Mouse (Mus musculus) MEL (cell line): ENCODE results near the gene Tnf.

Experiments used
- NELFE ChIP-seq: IDR thresholded peaks from 2 replicates; pipeline ENCODE4 v1.6.1; 2011; ENCODE audit warnings: low read depth, low read length, improper control_type of control experiment
- RCOR1 ChIP-seq: IDR thresholded peaks from 2 replicates; pipeline ENCODE4 v1.6.1; 2012; ENCODE audit warnings: low read depth, mild to moderate bottlenecking, inconsistent platforms, low read length, improper control_type of control experiment

- TF ChIP-seq NELFE, result no peak
- no peak for TF ChIP-seq RCOR1
Measured at GRCm38 (mm10) chr17:35231022-35231421, 29.2 kb upstream of the Tnf start.
